Mouse (Mus musculus) heart, embryonic 12.5 days (tissue): Measurements from ENCODE around the gene Ifnar2. TPM values are rescaled to one million over a fixed set of nuclear protein-coding genes. Genes with fewer than 3 reads are reported as not detected.

Experiments used
- ATAC-seq: fragments of 200-750 bp; cut with Nextera tagmentation; 2 replicates; pipeline ENCODE4 v1.8.0; 2017; ENCODE audit warnings: moderate TSS enrichment, moderate library complexity; ENCODE audit not compliant: insufficient number of reproducible peaks, low FRiP score
- H3K27ac ChIP-seq: fragments of 300-500 bp; sonication (generic); 2 replicates; pipeline ENCODE4 v1.5.1; 2016; ENCODE audit warnings: mild to moderate bottlenecking, moderate library complexity; ENCODE audit not compliant: poor library complexity, severe bottlenecking
- H3K27me3 ChIP-seq: fragments of 300-500 bp; sonication (generic); replicated peaks from 2 replicates; pipeline ENCODE4 v1.6.1; 2016; ENCODE audit warnings: mild to moderate bottlenecking, moderate library complexity
- H3K36me3 ChIP-seq: fragments of 300-500 bp; sonication (generic); 2 replicates; pipeline ENCODE4 v1.6.1; 2016; ENCODE audit warnings: mild to moderate bottlenecking, moderate library complexity
- H3K4me1 ChIP-seq: fragments of 300-500 bp; sonication (generic); replicated peaks from 2 replicates; pipeline ENCODE4 v1.6.1; 2016; ENCODE audit warnings: mild to moderate bottlenecking
- H3K4me2 ChIP-seq: fragments of 300-500 bp; sonication (generic); 2 replicates; pipeline ENCODE4 v1.6.1; 2016; ENCODE audit warnings: mild to moderate bottlenecking, moderate library complexity
- H3K4me3 ChIP-seq: fragments of 300-500 bp; sonication (generic); 2 replicates; pipeline ENCODE4 v1.5.1; 2016; ENCODE audit warnings: mild to moderate bottlenecking
- H3K9ac ChIP-seq: fragments of 300-500 bp; sonication (generic); 2 replicates; pipeline ENCODE4 v1.6.1; 2016; ENCODE audit warnings: mild to moderate bottlenecking, moderate library complexity
- H3K9me3 ChIP-seq: fragments of 300-500 bp; sonication (generic); replicated peaks from 2 replicates; pipeline ENCODE4 v1.6.1; 2016; ENCODE audit warnings: mild to moderate bottlenecking, moderate library complexity
- WGBS: fragments of 180-500 bp; shearing (Covaris S2); methylation state at CpG from one replicate; pipeline ENCODE4 v1.1.7; 2016; 5-methylcytosine and 5-hydroxymethylcytosine counted together
- polyA plus RNA-seq: library from polyadenylated mRNA; unstranded; fragments of >200 nt; fragmentation: Nextera tagmentation; extraction: Ambion mirVana; gene quantifications from 2 replicates; pipeline ENCODE4 v1.2.1, GENCODE M21; 2016

The Ifnar2 gene
- polyA plus RNA-seq, 1 experiment from 2014 or later, result 51.3 TPM

DNA sequence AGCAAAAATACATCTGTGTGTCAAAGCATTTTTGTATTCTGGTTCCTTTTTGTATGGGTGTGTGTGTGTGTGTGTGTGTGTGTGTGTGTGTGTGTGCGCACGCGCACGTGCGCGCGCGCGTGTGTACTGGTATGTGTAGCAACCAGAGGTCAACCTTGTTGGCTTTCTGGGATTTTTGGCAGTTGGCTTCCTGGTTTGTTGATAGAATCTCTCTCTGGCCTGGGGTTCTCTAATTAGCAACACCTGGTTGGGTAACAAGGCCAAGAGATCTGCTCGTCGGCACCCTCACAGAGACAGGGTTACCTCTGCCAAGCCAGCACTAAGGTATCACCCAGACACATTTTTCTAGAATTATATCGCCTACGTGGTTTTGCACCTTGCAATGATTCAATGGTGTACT is 13.1 kb upstream of the Ifnar2 start:
- H3K36me3 ChIP-seq, result no peaks in the 10 kb centered on the region
- H3K4me1 ChIP-seq, result peaks cover 33% of the 10 kb centered on the region
- no peak overlapping the region for H3K27ac ChIP-seq
- no peaks in the 10 kb centered on the region for H3K9me3 ChIP-seq
- H3K4me3 ChIP-seq, result no peak overlapping the region
- H3K9ac ChIP-seq, result no peak overlapping the region
- WGBS, result 93% methylated on average over 13 of the region's 13 CpGs
- no peak overlapping the region for H3K4me2 ChIP-seq
- peaks cover 9% of the 10 kb centered on the region for H3K27me3 ChIP-seq
- ATAC-seq, result no peak

DNA sequence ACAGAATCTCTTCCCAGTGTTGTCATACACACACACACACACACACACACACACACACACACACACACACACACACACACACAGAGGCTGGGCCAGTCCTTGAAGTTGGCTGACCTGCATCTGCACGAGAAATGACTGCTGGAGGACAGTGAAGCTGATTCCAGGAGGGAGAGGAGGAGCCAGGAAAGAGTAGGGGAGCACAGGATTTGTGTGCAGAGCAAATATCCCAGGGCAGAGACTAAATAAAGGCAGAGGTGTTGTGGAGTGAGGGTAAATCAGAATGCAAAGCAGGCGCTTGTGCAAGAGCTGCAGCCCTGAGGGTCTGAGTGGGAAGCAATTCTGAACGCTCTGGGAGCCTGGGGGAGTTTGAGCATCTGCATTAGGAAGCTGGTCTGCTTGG is 12.4 kb upstream of the Ifnar2 start:
- Histone ChIP-seq H3K9ac (no peak overlapping the region), H3K4me3 (no peak overlapping the region), H3K4me1 (peaks cover 33% of the 10 kb centered on the region), H3K36me3 (no peaks in the 10 kb centered on the region), H3K9me3 (no peaks in the 10 kb centered on the region), H3K27me3 (peaks cover 4% of the 10 kb centered on the region), H3K27ac (no peak overlapping the region), H3K4me2 (no peak overlapping the region)
- no peak for ATAC-seq
- WGBS, result 57% methylated on average over 3 of the region's 3 CpGs

DNA sequence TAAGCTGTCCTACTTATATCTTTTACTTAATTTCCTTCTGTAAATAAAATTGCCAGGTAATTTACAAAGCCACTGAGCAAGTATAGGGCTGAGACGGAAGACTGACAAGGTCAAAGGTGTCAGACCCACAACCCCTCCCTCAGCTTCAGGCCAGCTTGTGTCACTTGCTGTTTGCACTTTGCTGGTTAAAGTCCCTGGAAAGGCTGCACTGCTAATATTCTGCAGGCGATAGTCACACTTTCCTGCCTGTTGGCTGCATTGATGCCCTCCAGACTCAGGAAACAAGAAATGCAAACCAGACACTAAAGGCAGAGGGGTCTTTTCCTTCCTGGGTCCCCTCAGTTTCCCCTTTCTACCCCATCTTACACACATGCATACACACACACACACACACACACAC is 10.6 kb upstream of the Ifnar2 start:
- H3K36me3 ChIP-seq, result no peaks in the 10 kb centered on the region
- H3K27ac ChIP-seq, result peak overlapping the region; percentile 63
- 59% methylated on average over 2 of the region's 2 CpGs for WGBS

DNA sequence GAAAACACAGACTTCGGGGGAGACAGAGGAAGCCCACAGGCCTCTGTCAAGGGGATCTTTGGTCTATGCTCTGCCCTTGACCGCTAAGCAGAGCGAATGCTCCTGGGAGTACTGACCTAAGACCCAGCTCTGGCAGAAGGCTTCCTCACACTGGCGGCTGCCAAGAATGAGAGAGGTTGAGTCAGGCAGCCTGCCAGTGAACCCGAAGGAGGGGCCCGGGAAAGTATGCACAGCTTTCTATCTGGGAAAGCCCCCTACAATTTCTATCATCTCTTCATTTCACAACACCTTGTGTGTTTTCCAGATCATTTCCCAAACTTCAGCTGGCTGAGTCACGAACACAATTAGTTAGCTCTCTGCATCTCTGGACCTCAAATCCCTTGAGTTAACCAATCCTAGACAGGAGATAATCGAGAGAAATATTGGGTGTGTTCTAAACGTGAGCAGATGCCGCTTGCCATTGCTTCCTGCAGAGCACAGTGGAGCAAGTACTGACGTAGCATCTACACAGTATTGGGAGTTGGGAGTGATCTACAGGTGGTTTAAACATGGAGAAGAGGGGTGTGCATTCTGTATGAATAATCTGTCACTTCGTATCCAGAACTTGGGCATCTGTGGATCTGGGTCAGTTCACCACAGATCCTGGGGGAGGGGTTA is 9.8 kb upstream of the Ifnar2 start:
- no peaks in the 10 kb centered on the region for H3K9me3 ChIP-seq
- H3K27me3 ChIP-seq, result no peaks in the 10 kb centered on the region
- peaks cover 28% of the 10 kb centered on the region for H3K4me1 ChIP-seq
- H3K4me2 ChIP-seq, result no peak overlapping the region
- H3K36me3 ChIP-seq, result no peaks in the 10 kb centered on the region
- no peak overlapping the region for H3K9ac ChIP-seq
- WGBS, result 46% methylated on average over 12 of the region's 12 CpGs
- ATAC-seq, result peak; percentile 46; the same call in 1 of the 2 replicates
- H3K27ac ChIP-seq, result peak overlapping the region; percentile 76
- H3K4me3 ChIP-seq, result no peak overlapping the region

More for the DNA sequence above, 10.6 kb upstream of the Ifnar2 start:
- H3K27me3 ChIP-seq, result no peaks in the 10 kb centered on the region
- H3K4me2 ChIP-seq, result no peak overlapping the region
- no peak for ATAC-seq
- H3K9ac ChIP-seq, result no peak overlapping the region; the same call in 1 of the 2 replicates
- no peak overlapping the region for H3K4me3 ChIP-seq
- peaks cover 33% of the 10 kb centered on the region for H3K4me1 ChIP-seq
- H3K9me3 ChIP-seq, result no peaks in the 10 kb centered on the region

DNA sequence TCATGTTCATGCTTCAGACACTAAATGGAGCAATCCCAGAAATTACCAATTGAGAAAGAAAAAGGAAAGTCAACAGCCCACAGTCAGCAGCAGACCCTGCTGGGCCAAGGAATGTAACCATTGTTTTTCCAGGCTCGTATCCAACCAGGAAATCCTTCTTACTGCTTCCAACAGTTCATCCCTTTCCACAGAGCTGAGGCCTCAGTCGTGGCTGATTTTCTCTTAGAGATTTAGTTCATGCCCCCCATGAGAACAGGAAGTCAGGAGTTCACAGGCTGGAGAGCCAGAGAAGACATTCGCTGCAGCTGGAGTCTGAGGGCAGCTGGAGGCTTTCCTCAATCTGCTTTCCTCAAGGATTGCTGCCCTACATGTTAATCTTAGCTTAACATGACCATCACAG is 9.1 kb upstream of the Ifnar2 start:
- no peaks in the 10 kb centered on the region for H3K36me3 ChIP-seq
- H3K4me2 ChIP-seq, result no peak overlapping the region
- 25% methylated on average over 3 of the region's 3 CpGs for WGBS

DNA sequence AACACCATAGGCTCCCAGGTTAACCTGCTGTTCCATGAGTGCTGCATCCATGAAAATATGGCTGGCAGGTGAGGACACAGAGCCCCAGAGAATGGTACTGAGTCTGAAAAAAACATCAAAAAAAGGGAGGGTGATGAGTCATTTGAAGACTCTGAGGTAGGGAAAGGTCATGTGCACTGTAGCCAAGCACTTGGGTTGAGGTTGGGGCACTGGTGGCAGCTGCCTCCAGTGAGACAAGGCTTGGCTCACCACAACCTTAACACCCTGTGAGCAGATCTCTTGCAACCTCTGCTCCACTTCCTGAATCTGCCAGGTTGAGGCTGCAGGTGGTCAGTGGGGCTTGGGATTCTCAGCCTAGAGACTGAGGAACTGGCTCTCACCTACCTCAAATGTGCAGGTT is 6.0 kb upstream of the Ifnar2 start:
- Histone ChIP-seq H3K4me2 (no peak overlapping the region), H3K36me3 (no peaks in the 10 kb centered on the region), H3K4me3 (no peak overlapping the region), H3K9me3 (no peaks in the 10 kb centered on the region), H3K9ac (no peak overlapping the region), H3K27me3 (no peaks in the 10 kb centered on the region), H3K4me1 (peaks cover 27% of the 10 kb centered on the region), H3K27ac (no peak overlapping the region)
- ATAC-seq, result no peak

More for the DNA sequence above, 9.1 kb upstream of the Ifnar2 start:
- Histone ChIP-seq H3K9ac (no peak overlapping the region), H3K4me3 (no peak overlapping the region), H3K9me3 (no peaks in the 10 kb centered on the region), H3K27me3 (no peaks in the 10 kb centered on the region), H3K4me1 (peaks cover 26% of the 10 kb centered on the region), H3K27ac (peak overlapping the region; percentile 76)
- ATAC-seq, result peak; percentile 73

DNA sequence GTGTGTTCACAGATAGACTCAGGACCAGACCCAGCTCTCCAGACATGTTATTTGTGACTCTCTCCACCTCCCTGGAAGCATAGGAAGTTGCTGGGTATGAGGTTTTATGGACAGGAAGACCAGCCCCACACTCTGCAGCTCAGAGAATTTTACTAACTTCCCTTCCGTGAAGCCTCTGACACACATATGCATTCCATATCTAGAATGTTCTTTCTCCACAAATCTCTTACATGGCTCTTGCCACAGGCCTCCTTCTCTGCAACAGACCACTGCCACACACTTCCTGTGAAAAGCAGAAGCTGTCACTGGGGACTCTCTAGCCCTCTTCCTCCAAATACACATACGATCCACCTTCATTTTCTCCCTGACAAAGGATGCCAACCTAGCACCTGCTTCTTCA is 5.5 kb upstream of the Ifnar2 start:
- Histone ChIP-seq H3K27ac (no peak overlapping the region), H3K4me2 (no peak overlapping the region)
- 69% methylated on average over 2 of the region's 2 CpGs for WGBS

DNA sequence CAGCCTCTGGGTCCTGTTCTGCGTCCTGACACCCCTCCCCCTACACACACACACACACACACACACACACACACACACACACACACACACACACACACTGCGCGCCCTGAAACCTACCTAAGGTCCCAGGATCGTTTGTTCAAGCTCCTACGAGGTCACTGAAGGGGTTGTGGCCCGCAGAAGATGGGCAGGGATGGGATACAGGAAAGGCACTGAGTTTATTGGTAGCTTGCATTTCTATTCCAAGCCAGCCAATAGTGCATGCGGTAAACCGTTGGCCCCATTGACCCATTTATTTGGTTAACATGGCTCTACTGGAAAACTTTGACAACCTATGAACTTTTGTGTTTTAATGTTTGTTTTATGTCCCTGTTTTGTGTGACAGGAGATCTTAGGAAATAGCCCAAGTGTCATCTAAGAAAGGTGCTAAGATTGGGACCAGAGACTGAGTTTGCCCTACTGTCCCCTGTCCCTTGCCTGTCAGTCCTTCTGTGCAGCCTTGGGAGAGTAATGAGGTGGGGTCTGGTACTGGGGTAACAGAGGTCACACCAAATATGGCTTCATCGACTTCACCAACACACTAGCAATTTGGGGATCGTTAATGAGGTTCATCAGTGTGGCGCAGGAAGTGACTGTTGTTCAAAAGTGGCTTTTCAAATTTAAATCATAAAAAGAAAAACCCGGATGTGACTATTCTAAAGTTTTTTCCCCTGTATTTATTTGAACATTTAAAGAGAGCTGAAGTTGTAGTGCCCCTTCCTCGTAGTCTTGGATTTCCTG is 1.1 kb downstream of the Ifnar2 start:
- ATAC-seq, result peak; percentile 3; the same call in 1 of the 2 replicates
- WGBS, result 39% methylated on average over 12 of the region's 13 CpGs
- Histone ChIP-seq H3K4me2 (peak overlapping the region; percentile 88), H3K27me3 (no peaks in the 10 kb centered on the region), H3K9me3 (no peaks in the 10 kb centered on the region), H3K36me3 (peaks cover 15% of the 10 kb centered on the region), H3K9ac (peak overlapping the region; percentile 84), H3K4me1 (peaks cover 29% of the 10 kb centered on the region), H3K27ac (peak overlapping the region; percentile 93), H3K4me3 (peak overlapping the region; percentile 78)

More for the DNA sequence above, 5.5 kb upstream of the Ifnar2 start:
- no peaks in the 10 kb centered on the region for H3K27me3 ChIP-seq
- no peak overlapping the region for H3K9ac ChIP-seq
- peaks cover 27% of the 10 kb centered on the region for H3K4me1 ChIP-seq
- no peak for ATAC-seq
- H3K4me3 ChIP-seq, result no peak overlapping the region
- no peaks in the 10 kb centered on the region for H3K36me3 ChIP-seq
- H3K9me3 ChIP-seq, result no peaks in the 10 kb centered on the region

DNA sequence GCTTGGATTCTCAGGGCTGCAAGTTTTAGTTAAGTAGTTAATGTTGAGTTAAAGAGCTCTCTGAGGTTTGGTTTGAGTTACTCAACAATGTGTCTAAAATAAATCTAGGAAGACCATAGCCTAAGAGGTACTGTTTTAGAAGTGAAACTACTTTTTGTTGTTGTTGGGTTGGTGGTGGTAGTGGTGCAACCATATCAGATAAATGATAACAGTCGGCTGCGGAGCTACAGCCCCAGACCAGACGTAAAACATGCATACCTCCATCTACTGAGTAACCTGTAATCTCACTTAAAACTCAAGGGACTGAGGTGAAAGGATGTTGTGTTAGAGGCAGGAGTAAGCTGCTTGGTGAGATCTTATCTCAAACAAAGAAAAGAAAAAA is 1.7 kb downstream of the Ifnar2 start:
- 21% methylated on average over 3 of the region's 3 CpGs for WGBS
- Histone ChIP-seq H3K9ac (no peak overlapping the region), H3K27me3 (no peaks in the 10 kb centered on the region), H3K9me3 (no peaks in the 10 kb centered on the region), H3K4me1 (peaks cover 35% of the 10 kb centered on the region), H3K36me3 (peaks cover 15% of the 10 kb centered on the region), H3K4me3 (peak overlapping the region; percentile 78), H3K4me2 (peak overlapping the region; percentile 88; the same call in 1 of the 2 replicates), H3K27ac (no peak overlapping the region)
- ATAC-seq, result no peak

DNA sequence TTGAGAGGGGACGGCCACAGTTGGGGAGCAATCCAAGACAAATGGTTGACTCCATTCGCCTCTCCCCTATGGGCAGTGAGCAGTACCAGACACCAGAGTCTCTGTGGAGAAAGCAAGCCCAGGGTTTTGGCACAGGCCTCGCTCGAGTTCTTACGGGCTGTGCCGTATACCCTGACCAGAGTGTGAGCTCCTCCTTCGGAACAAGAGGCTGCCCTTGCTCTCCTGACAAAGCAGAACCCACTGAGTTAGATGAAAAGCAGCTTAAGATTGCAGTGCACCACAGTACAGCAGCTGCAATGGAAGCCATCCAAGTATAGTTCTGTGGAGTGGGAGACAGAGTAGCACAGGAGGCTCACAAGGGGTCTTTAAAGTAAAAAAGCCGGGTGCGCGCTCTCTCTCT is 4.1 kb downstream of the Ifnar2 start:
- ATAC-seq, result no peak
- Histone ChIP-seq H3K9me3 (no peaks in the 10 kb centered on the region), H3K4me3 (no peak overlapping the region), H3K4me1 (peaks cover 41% of the 10 kb centered on the region), H3K27ac (no peak overlapping the region), H3K4me2 (no peak overlapping the region), H3K36me3 (peaks cover 15% of the 10 kb centered on the region), H3K9ac (no peak overlapping the region), H3K27me3 (no peaks in the 10 kb centered on the region)
- whole genome bisulfite sequencing, result 94% methylated on average over 10 of the region's 10 CpGs

DNA sequence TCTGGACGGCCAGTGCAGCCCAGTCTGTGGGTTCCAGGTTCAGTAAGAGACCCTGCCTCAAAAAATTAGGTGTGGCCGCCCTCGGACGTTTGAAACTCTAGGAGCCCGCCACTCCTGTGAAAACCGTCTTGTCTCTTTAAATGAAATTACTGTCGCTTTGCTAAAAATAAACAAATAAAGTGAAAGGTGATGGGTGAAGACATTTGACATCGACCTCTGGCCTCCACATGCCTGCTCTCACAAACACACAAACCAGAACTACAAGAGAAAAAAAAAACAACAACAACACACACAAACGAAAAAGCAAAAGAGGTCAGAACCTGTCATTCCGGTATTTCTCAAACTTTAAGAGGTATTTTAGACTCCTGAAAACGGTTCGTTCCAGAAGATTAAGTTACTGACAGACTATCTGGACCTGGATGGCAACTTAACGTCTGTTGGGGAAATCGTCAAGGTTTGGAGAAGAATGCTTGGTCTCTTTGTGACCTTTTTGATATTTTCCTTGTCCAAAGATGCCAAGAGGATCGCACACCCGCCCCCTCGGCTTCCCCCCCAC is 5.9 kb downstream of the Ifnar2 start:
- Histone ChIP-seq H3K4me3 (peak overlapping the region; percentile 33), H3K27ac (peak overlapping the region; percentile 36; the same call in 1 of the 2 replicates), H3K4me2 (peak overlapping the region; percentile 56), H3K36me3 (peaks cover 17% of the 10 kb centered on the region), H3K9ac (0 out of 2 replicates have a peak overlapping the region, but pooled peaks have one; percentile 2), H3K27me3 (no peaks in the 10 kb centered on the region), H3K9me3 (no peaks in the 10 kb centered on the region), H3K4me1 (peaks cover 37% of the 10 kb centered on the region)
- 49% methylated on average over 17 of the region's 17 CpGs for WGBS
- no peak for ATAC-seq
